Mouse (Mus musculus) kidney, postnatal 25 days (tissue): ENCODE measurements around the gene Zfp579.
"Not testable (repeated sequence)": the region's sequence is repeated elsewhere in the genome, so short reads cannot be mapped to it uniquely, and the experiment has no call there.

Experiments
- DNase-seq, 2 experiments: peaks; one replicate each; pipeline ENCODE4 v3.0.0; 2021; ENCODE audit warnings: mixed read lengths in 2 of 2

Zfp579 gene

DNA sequence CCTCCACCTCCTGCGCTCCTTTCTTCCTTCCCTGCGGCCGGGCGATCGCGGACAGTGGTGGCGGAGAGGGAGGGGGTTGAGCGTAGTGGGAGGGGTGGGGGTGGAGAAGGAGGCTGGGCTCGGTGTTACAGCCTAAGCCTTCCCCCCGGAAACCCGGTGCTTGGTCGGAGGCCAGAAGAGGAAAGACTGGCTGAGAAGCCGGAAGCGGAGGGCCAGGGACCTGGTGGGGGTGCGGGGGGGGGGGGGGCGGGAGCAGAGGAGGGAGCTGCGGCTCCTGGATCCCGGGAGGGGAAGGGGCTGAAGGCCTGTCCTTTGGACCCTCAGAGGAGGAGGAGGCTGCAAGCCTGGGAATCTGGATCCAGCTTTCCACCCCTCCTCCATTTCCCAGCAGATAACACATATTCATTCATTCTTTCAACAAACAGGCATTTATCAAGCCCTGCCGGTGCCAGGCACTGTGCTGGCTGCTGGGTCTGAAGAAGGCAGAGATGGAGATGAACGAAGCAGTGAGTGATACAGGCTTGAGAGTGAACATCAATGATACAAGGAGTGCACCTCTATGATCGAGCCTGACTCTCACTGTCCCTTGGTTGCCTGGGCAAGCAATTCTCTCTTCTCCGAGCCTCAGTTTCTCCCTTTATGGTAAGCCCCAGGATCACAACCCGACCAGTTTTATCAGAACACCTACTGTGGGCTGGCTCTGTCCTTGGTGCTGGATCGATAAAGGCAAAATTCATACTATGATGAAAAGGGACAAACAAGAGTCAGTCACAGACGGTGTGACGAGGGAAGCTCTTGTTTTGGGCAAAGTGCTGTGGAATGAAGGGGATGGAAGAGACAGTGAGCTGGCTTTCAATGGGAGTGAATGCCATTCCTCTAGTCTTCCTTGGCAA is at the start of gene Zfp579:
Gene Zfp579 (minus strand): TSS at position 156 of the 893 bp plus-strand sequence.
- peak; percentile 93 to 95 for DNase-seq

DNA sequence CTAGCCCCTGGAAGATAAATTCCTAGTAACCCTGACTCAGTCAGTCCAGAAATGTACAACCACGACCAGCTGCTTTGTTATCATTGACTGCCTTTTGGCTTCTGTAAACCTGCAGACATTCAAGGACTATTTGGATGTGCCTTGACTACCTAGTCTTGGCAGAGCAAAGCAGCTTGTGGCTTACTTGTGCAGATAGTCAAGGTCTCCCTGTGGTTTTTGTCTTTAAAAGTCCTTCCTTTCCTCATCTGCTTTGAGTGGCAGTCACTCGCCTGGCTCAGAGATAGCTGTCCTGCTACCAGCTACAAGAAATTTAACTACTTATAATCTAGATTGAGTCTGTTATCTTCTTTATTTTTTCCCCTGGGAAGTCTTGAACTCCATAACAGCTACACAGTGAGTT is 49.0 kb upstream of the Zfp579 start:
- no peak for DNase-seq

GRCm38 (mm10) chr7:5038940-5039339 is 43.0 kb upstream of the Zfp579 start:
- no peak for DNase-seq

DNA sequence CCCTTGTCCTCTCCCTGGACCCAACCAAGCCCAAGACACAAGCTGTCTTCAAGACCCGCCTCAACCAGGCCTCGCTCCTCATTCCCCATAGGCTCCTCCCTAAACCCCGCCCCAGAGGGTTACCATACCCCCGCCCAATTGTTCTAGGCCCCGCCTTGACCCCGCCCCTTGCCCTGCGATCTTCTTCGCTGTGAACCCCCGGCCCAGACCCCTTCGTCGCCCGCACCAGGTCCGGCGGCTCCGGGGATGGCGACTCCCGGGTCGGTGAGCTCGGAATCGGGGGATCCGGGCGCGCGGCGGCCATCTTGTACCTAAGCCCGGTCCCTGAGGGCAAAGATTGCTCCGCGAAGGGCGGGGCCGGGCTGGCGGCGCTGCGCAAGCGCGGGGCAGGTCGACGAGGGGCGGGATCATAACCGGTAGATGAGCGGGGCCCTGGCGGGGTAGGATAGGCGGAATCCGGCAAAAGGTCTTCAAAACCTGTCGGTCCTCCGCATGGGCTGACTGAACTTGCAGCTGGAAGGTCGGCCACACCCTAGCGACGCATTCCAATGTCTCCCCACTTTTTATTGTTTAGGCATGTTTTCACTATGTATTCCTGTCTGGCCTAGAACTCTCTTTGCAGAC is 42.3 kb upstream of the Zfp579 start, which contains the start of gene Zfp784:
Gene Zfp784 (minus strand): TSS at position 338 of the 624 bp plus-strand sequence.
- peak; percentile 93 to 96 for DNase-seq

DNA sequence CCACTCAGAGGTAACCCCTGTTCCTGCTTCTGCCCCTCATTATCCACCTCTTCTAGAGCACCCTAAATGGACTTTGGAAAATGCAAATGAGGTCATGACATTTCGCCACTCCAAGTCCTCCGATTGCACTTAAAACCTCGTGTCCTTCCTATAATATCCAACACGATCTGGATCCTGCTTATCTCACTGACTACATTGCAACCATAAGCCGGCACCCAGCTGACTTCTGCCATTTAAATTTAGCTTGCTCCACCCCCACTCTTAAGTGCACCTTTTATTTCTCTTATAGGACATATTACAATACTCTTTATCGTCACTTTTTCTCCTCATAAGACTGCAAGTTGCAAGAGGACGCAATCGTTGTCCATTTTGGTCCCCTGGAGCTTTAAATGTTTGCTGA is 41.5 kb upstream of the Zfp579 start:
- no peak for DNase-seq

- no peak for DNase-seq
Measured at GRCm38 (mm10) chr7:5037026-5037425, 41.1 kb upstream of the Zfp579 start.

DNA sequence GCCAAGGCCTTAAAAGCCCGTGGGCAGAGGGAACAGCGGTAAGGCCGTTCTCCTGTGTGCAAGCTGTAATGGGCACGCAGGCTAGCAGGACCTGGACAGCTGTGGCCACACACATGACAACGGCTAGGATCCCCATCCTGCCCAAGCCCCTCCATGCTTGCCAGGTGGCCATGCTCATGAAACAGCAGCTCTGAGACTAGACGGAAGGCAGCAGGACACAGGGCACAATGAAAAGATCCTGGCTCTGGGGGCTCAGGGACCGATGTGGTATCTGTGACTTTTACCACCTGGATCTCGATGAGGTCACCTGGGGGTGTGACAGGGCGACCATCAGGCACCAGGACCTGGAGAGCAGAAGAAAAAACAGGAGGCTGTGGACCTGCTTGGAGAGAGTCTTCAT is 40.2 kb upstream of the Zfp579 start:
- no peak for DNase-seq

GRCm38 (mm10) chr7:5035628-5036027 is 39.7 kb upstream of the Zfp579 start:
- DNase-seq: no peak

DNA sequence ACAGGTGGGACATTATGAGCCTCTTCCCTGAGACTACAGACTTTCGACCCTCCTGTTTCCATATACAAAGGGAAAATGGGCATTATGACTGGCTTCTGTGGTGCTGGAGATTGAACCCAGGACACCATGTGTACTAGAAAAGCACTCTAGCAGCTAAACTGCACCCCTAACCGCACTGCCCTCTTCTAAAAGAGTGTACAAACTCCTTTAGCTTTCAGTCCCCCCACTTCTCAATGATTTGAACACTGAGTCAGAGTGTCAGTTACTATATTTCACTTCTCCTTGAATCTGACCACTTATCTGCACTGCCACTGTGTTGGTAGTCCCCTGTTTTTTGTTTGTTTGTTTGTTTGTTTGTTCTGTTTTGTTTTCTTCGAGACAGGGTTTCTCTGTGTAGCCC is 37.9 kb upstream of the Zfp579 start, which contains the start of gene 4632433K11Rik:
Gene 4632433K11Rik (plus strand): TSS at position 301 of the 400 bp plus-strand sequence.
- no peak for DNase-seq

DNA sequence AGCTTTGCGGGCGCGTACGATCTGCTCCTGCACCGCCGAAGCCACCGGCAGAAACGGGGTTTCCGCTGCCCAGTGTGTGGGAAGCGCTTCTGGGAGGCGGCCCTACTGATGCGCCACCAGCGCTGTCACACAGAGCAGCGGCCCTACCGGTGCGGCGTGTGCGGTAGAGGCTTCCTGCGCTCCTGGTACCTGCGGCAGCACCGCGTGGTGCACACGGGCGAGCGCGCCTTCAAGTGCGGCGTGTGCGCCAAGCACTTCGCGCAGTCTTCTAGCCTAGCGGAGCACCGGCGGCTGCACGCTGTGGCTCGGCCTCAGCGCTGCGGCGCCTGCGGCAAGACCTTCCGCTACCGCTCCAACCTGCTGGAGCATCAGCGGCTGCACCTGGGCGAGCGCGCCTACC is 35.5 kb upstream of the Zfp579 start:
- no peak for DNase-seq

DNA sequence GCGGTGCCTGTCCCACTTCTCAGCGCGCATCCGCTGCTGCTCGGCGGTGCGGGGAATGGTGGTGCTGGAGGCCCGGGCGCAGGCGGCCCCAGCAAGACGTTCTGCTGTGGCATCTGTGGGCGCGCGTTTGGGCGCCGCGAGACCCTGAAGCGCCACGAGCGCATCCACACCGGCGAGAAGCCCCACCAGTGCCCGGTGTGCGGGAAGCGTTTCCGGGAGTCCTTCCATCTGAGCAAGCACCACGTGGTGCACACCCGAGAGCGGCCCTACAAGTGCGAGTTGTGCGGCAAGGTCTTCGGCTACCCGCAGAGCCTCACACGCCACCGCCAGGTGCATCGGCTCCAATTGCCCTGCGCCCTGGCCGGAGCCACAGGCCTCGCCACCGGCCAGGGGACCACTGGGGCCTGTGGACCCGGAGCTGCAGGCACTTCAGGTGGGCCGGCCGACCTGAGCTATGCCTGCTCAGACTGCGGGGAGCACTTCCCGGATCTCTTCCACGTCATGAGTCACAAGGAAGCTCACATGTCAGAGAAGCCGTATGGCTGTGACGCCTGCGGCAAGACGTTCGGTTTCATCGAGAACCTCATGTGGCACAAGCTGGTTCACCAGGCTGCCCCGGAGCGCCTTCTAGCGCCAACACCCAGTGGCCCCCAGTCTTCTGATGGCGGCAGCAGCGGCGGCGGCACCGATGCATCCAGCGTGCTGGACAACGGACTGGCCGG is 34.8 kb upstream of the Zfp579 start:
- DNase-seq: no peak

GRCm38 (mm10) chr7:5029946-5030345 is 34.0 kb upstream of the Zfp579 start:
- DNase-seq: no peak

DNA sequence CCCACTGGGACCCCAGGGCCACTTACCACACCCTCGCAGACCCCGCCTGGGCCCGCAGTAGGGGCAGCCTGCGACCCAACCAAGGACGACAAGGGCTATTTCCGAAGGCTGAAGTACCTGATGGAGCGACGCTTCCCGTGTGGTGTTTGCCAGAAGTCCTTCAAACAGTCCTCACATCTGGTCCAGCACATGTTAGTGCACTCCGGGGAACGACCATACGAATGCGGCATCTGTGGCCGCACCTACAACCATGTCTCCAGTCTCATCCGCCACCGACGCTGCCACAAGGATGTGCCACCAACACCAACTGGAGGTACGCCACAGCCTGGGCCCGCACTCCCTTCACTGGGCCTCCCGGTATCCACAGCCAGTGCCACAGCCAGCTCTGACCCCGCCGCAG is 33.6 kb upstream of the Zfp579 start:
- no peak for DNase-seq

DNA sequence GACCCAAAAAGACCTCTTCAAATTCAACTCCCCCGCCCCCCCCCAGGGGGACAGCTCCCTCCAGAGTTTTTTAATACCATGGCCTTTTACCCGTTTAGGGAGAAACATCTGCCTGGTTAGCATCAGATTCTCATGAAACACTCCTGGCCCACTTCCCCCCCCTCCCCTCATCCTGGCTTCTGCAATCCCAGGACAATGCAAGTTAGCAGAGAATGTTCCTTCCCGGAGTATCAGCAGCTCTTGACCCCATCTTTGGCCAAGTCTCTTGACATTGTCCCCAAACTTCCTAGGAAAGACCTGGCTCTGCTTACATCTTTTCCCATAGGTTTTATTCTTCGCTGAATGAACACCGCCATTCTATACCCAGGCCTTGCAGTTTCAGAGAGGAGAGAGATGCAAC is 25.2 kb upstream of the Zfp579 start:
- no peak for DNase-seq

GRCm38 (mm10) chr7:5020685-5021084 is 24.7 kb upstream of the Zfp579 start:
- no peak for DNase-seq

DNA sequence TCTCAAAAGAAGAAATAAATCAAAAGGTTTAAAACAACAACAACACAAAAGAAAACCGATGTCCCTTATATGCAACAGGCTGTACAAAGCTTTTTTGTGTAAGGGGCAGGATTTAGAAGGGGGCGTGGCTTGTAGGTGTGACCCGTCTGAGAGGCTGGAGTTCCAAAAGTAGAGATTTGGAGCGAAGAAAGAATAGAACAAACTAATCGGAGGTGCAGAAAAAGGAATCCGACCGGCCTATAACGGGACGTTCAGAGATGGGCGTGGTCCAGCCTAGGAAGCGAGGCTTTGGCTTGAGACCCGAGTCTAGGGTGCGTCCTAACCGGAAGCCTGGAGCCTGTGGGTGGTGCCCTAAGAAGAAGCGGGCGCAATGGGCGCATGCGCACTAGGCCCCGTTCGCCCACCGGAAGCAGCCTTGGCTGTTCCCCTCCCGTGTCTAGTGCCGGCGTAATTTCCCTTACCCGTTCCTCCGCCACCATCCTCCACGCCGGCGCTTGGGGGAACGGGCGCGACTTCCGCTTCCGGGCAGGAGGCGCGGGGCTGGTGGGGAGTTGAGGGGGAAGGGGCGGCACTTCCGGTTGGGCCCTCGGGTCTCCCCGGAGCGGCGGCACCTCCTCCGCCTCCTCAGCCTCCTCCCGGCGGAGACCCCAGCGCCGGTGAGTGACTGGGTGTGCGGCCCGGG is 24.2 kb upstream of the Zfp579 start, which contains the start of the genes Zfp865 and Ccdc106:
Gene Zfp865 (plus strand): TSS at position 377 of the 682 bp plus-strand sequence.
Gene Ccdc106 (plus strand): TSS at position 554 of the 682 bp plus-strand sequence.
- peak; percentile 99 to 100 for DNase-seq

DNA sequence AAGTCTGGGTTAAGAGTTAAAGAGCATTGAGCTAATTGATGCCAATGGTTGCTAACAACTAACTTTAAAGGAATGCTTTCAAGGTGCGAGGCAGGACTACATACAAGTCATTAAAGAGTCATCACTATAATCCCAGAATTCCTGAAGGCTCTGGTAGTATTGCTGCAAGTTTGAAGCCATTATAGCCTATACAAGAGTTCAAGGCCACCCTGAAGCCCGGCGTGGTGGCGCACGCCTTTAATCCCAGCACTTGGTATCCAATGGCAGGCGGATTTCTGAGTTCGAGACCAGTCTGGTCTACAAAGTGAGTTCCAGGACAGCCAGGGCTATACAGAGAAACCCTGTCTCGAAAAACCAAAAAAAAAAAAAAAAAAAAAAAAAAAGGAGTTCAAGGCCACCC is 23.6 kb upstream of the Zfp579 start:
- DNase-seq: not testable (repeated sequence)

DNA sequence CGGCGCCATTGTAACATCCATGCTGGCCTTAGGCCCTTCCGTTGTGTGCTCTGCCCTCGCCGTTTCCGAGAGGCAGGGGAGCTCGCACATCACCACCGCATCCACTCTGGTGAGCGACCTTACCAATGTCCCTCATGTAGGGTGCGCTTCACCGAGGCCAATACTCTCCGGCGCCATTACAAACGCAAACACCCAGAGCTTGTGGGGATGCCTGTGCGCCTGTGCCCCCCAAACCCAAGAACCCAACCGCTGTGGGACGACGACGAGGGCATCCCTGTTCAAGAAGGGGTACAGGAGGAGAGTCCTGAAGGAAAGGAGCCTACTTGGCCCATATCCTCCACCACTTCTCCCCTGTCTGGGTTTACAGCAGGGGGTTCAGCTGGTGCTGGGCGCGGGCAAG is 22.0 kb upstream of the Zfp579 start:
- no peak for DNase-seq

GRCm38 (mm10) chr7:5017352-5017751 is 21.4 kb upstream of the Zfp579 start:
- DNase-seq: peak in 1 of 2 experiments; percentile 40

DNA sequence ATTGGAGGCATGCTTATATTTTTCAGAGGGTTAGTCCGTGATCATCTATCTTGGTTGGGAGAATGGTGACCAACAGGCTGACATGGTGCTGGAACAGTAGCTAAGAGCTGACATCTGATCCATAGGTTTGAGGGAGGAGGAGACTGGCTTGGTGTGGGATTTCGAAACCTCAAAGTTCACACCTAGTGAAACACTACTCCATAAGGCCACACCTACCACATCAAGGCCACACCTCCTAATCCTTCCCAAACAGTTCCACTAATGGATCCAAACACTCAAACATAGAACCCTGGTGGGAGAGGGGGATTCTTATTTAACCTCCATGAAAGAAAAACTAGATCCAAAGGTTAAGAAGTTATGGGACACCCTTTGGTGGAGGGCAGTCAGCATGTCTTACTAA is 21.0 kb upstream of the Zfp579 start:
- DNase-seq: no peak

GRCm38 (mm10) chr7:5016057-5016456 is 20.1 kb upstream of the Zfp579 start:
- no peak for DNase-seq
